Mouse (Mus musculus) E14TG2a.4 (cell line): ENCODE data around the gene Afmid.

ENCODE experiments used
- CTCF ChIP-seq: conservative IDR thresholded peaks from 2 replicates; pipeline ENCODE4 v1.5.1; 2014; ENCODE audit warnings: low read length
- POU5F1 ChIP-seq: IDR thresholded peaks from 2 replicates; pipeline ENCODE4 v1.6.1; 2014; ENCODE audit warnings: low read length, borderline replicate concordance

DNA sequence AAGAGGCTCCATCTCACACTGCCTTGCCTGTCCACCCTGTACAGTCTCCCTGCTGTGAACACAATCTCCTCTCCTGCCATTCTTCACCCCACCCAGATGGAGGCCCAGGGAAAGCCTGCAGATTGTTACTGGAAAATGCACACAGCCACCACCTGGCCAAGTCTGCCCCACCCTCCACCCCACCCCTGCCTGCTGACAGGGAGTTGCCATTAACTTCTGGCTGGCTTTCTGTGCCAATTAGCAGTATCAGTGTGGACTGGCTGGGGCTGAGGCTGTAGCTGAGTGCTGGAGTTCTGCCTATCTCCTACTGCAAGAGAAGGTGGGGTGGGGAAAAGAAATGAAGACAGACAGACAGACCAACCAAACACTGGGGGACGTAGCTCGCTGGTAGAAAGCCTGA lies 12.8 kb downstream of the Afmid start:
- no peak for TF ChIP-seq CTCF
- no peak for TF ChIP-seq POU5F1
